Mouse (Mus musculus): ENCODE data around the gene Shc3.

The Shc3 gene

GRCm38 (mm10) chr13:51413461-51413860 lies 155.8 kb downstream of the Shc3 start:
- DNase-seq: no peak

DNA sequence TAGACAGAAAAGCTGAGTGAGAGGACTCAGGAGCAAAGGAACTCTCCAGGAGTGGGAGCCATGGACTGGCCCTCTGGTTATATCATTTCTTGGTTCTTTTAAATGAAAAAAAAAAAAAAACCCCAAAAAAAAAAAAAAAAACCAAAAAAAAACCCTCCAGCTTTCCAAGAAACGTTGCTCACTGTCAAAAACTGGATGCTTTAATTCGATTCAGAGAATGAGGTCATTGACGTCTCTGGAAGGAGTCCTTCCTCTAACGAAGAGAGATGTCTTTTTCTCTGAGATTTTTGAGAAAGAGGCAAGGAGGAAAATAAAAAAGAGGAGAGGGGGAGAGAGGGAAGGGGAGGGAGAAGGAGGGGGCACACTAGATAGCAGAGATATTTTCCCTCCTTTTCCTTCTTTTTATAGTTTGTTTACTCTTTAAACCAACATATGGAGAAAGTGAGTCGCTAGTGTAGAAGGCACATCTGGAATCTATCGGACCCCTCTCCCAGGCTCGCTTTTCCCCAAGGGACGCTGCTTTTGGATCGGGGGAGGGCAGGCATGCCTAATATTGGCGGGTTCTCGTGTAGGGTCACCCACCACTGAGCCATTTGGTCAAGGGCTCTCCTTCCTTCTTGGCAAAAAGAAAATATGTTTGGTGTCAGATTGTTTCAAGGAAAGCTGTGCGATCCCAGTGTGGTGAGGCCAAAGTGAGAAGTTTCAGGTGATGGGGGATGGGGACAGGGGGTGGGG lies 157.4 kb downstream of the Shc3 start:
- DNase-seq: no peak

DNA sequence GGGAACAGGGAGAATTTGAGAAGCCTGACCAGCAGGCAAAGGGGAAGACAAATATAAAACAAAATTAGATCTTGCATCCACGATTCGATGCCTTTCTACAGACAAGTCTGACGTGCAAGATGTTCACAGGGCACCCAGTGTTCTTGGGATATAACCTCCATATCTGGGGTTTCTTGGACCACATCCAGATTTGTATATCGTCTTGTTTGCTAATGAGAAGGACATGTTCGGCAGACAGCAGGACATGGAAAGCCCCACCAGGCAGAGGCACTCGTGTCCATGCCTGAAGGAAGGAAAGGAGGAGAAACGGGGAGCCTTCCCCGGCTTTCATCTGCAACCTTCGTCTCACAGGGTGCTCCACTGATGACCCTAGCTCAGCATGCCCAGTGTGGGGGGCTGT lies 158.0 kb downstream of the Shc3 start:
- DNase-seq: no peak

GRCm38 (mm10) chr13:51409936-51410481 lies 159.2 kb downstream of the Shc3 start:
- DNase-seq: no peak

DNA sequence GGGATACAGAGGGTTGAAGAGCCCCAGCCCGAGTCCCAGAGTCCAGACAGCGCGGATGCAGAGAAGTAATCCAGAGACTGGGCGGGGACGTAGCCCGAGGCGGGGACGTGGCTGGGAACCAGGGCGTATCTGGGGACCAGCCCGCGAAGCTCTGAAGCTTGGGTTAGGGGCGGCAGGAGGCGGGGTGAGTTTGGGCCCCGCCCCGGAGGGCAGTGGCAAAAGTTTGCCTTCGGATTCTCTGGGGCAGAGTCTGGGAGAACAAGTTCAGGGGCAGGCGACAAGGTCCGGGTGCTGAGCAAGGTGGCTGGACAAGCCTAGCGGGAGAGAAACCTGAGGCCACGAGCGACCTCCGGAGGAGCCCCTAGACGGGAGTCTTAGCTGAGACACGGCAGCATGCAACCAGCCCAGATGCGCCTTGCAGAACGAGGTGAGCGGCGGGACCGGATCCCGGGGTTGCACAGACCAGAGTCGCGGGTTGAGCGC lies 160.7 kb downstream of the Shc3 start, which contains the start of gene S1pr3:
Gene S1pr3, plus strand, starts transcription at position 121 of the 483 bp plus-strand sequence.
- no peak for DNase-seq

DNA sequence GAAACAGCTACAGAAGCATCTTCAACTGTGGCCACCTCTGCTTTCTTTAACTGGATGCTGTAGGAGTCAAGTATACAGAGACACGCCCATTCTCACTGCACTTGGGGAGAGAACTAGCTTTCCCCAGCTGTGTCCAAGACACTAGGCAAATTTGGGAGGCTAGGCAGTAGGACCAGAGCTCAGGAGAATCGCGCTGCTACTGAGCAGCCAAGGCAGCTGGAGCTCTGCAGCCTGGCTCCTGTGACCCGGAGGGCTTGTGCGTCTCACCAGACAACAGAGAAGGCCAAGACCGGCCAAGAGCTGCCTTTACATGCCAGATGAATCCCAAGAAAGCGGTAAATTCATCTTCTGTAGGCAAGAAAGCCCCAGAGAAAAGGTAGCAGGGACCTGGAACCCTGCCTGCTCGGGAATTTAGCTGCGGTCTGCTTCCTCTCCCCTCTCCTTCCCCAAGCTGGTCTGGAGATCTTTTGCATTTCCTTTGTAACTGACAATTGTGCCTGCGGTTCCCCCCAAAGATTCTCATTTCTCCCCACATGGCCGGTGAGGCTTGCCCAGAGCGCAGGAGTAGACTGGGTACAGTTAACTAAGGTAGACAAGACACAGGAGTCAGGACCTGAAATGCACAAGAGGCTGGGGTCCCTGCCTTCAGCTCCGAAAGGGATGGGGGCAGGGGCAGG lies 161.5 kb downstream of the Shc3 start:
- no peak for DNase-seq

- DNase-seq: no peak
These were observed 163.4 kb downstream of the Shc3 start for GRCm38 (mm10) chr13:51405731-51406320.

DNA sequence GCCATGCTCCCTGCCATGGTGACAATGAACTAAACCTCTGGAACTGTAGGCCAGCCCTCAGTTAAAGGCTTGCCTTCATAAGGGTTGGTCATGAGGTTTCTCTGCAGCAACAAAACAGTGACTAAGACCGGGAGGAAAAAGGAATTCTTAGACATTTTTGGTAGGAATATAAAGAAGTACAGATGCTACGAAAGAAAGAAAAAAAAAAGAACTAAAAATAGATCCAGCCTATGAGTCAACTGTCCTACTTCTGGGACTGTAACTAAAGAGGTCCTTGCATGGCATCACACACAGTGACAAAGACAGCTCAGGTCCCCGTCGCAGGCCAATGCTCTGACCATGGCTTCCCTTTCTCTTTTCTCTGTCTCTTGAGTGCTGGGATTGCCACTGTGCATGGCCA lies 164.7 kb downstream of the Shc3 start:
- DNase-seq: no peak

GRCm38 (mm10) chr13:51400736-51401501 lies 168.3 kb downstream of the Shc3 start:
- DNase-seq: peak; percentile 10 to 15

GRCm38 (mm10) chr13:51400186-51400719 lies 169.0 kb downstream of the Shc3 start:
- DNase-seq: peak in 1 of 2 experiments; percentile 20

GRCm38 (mm10) chr13:51399562-51399961 lies 169.7 kb downstream of the Shc3 start:
- DNase-seq: no peak

DNA sequence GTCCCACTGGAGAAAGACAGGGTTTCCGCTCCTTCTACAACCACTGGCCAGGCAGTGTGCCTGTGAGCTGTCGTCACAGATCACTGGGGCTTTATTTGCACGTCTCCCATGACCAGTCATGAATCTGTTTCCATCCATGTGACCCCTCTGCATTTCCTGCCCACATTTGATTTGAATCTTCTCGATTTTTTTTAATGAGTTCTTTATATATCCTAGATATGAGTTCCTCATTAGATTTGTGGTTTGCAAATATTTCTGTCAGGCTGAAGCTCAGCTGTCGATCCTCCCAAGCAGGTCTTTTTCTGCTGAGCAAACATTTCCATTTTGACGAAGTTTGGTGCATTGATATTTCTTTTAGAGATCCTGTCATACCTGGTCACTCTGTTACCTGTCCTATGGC lies 171.4 kb downstream of the Shc3 start:
- DNase-seq: no peak

DNA sequence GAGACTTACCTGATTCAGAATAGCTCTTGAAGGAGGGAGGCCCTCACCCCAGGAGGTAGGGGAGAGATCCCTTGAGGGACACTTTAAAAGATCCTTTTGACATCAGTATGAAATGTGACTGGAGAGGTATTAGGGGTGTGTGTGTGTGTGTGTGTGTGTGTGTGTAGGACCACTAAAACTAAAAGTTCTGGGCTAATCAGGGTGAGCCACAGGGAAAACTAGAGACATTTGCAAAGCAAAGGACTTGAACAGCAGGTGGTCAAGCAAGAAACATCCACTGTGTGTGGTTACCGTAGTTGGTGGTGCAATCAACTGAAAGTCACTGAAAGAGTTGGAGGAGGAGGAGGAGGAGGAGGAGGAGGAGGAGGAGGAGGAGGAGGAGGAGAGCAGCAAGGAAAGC lies 177.0 kb downstream of the Shc3 start:
- DNase-seq: no peak

DNA sequence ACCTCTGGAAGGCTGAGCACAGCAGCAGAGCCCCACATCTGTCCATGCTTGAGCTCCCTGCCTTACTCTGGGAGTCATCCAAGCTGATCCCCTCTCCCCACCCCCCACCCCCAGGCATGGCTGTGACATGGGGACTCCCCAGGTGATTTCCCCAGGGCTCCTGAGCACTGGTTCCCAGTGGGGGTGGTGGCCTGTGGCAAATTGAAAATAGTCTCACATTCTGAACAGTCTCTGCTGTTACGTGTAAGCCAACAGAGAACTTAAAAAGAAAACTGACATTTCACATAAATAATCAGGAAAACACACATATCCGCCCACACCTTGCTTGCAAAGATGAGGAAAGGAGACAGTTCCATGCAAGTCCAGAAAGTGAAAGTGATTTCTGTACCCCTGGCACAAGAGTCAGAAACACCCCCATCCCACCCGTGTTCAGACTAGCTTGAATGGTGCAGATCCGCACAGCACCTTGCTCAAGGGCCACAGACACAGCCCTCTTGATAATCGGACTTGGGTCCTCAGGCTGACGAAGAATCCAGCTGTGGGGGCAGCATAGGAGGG lies 177.8 kb downstream of the Shc3 start:
- DNase-seq: no peak

- no peak for DNase-seq
These were observed 178.8 kb downstream of the Shc3 start for GRCm38 (mm10) chr13:51390398-51390797.

DNA sequence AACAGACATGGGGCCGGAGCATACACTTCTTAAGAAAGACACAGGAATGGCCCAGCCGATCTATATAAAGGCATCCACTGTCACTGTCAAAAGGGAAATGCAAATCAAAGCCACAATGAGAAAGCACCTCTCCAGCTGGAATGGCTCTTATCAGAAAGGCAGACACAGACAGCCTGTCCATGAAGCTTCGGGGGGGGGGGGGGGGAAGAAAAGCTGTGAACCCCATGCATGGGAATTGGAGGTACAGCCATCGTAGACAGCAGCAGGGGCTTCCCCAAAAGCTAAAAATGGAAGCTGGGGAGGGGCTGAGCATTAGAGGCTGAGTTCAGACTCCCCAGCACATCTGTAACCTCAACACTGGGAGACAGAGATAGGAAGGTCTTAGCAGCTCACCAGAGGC lies 181.3 kb downstream of the Shc3 start:
- DNase-seq: no peak

- no peak for DNase-seq
These were observed 184.3 kb downstream of the Shc3 start for GRCm38 (mm10) chr13:51384899-51385298.

- DNase-seq: no peak
These were observed 187.7 kb downstream of the Shc3 start for GRCm38 (mm10) chr13:51381498-51381897.
